Comparison of ENCODE assay signal across 7 mouse cellular contexts in genomic region chr14:20891941-20892402, GRCm38 (mm10). TPM values are rescaled to one million over a fixed set of nuclear protein-coding genes. Genes with fewer than 3 reads are reported as not detected.
A peak's percentile ranks its signal among the peaks of the same experiment; 100 is the strongest.
DNase-seq lines count a peak whose midpoint lies in the region; ATAC-seq and TF ChIP-seq lines count a peak whose summit lies in the region.

No protein-coding gene starts in this region.

- 22% methylated on average over 9 of the region's 9 CpGs for WGBS in heart, adult 2 months
- WGBS in lung, postnatal 0 days: 27% methylated on average over 9 of the region's 9 CpGs

- TF ChIP-seq CTCF in heart, adult 2 months (IDR thresholded peaks at IDR 0.05): no peak
- TF ChIP-seq CTCF in lung, postnatal 0 days (IDR thresholded peaks at IDR 0.05): no peak

- peaks cover 17% of the 10 kb centered on the region for H3K4me1 ChIP-seq in brown adipose tissue, adult 24 weeks (ENCODE audit: control insufficient read depth, insufficient read depth, insufficient read length, low read length)
- H3K4me1 ChIP-seq in heart, adult 2 months (ENCODE audit: control insufficient read depth, insufficient read depth, low read length): peaks cover 10% of the 10 kb centered on the region
- peaks cover 9% of the 10 kb centered on the region; the same call in 1 of the 2 replicates for H3K4me1 ChIP-seq in lung, postnatal 0 days (ENCODE audit: insufficient read depth, low read depth, low read length)

- peak overlapping the region; percentile 91 for H3K27ac ChIP-seq in brown adipose tissue, adult 24 weeks (replicated peaks; ENCODE audit: low read depth, low read length)
- peak overlapping the region; percentile 67 for H3K27ac ChIP-seq in heart, adult 2 months
- peak overlapping the region; percentile 68 for H3K27ac ChIP-seq in lung, postnatal 0 days (ENCODE audit: low read length)

- no peak overlapping the region for H3K4me2 ChIP-seq in lung, postnatal 0 days (replicated peaks; ENCODE audit: low read depth, low read length)

- no peaks in the 10 kb centered on the region for H3K27me3 ChIP-seq in heart, adult 2 months (ENCODE audit: control insufficient read depth, insufficient read depth, low read length)
- H3K27me3 ChIP-seq in lung, postnatal 0 days (replicated peaks; ENCODE audit: insufficient read depth, low read length): no peaks in the 10 kb centered on the region

- H3K9me3 ChIP-seq in lung, postnatal 0 days (ENCODE audit: low read length): no peaks in the 10 kb centered on the region

- H3K36me3 ChIP-seq in heart, adult 2 months (ENCODE audit: control insufficient read depth, insufficient read depth, low read length): peaks cover 2% of the 10 kb centered on the region
- no peaks in the 10 kb centered on the region for H3K36me3 ChIP-seq in lung, postnatal 0 days (ENCODE audit: insufficient read depth, low read length)

- TF ChIP-seq EP300 in heart, adult 2 months (IDR thresholded peaks at IDR 0.05; ENCODE audit: insufficient read depth, low read depth, low read length): no peak
- peak; percentile 53 for TF ChIP-seq EP300 in lung, postnatal 0 days (IDR thresholded peaks at IDR 0.05)

- no peak overlapping the region for H3K9ac ChIP-seq in heart, adult 2 months (ENCODE audit: low read depth, low read length)
- H3K9ac ChIP-seq in lung, postnatal 0 days (replicated peaks; ENCODE audit: low read depth): no peak overlapping the region

- no peak overlapping the region for H3K4me3 ChIP-seq in brown adipose tissue, adult 24 weeks (ENCODE audit: insufficient read depth, low read depth, low read length)
- no peak overlapping the region for H3K4me3 ChIP-seq in heart, adult 2 months
- H3K4me3 ChIP-seq in lung, postnatal 0 days (ENCODE audit: low read depth, low read length): no peak overlapping the region

- no peaks in the 10 kb centered on the region for H3K79me2 ChIP-seq in heart, adult 2 months (replicated peaks; ENCODE audit: control insufficient read depth, insufficient read depth, low read length)

- TF ChIP-seq POLR2A in heart, adult 2 months (IDR thresholded peaks at IDR 0.05; ENCODE audit: insufficient read depth, low read depth, low read length): no peak

- DNase-seq in NIH3T3 (ENCODE audit: low read depth): peak; percentile 89
- DNase-seq in heart, adult 2 months: peak in 1 of 2 experiments; percentile 39
- peak; percentile 47 to 71 for DNase-seq in layer of hippocampus, adult 18-20 months (ENCODE audit: low spot score in 2 of 2)
- DNase-seq in lung, postnatal 0 days (ENCODE audit: low spot score): peak; percentile 85
- DNase-seq in right cerebral cortex, postnatal 25 days: peak; percentile 33
- no peak for DNase-seq in adrenal gland, postnatal 36 days

- peak; percentile 86 for ATAC-seq in lung, postnatal 0 days

- intact Hi-C loops in heart, adult 2 months (cut with DNase I): no loop called here

RNA-seq across cellular contexts. Expression of gene Vcl, which starts 37.2 kb away (rescaled TPM):
- polyA plus RNA-seq in brown adipose tissue, adult 24 weeks (2012; ENCODE audit: insufficient read depth, insufficient read length, missing spikeins): 28.5 and 34.3 TPM in 2 replicates
- total RNA-seq in heart, adult 2 months (2021): 100 to 1,000 TPM; 102 to 103 TPM
- polyA plus RNA-seq in heart, adult 2 months (2012; rRNA removed): 62.4 and 117 TPM in 2 replicates
- 10 to 100 TPM; 28.2 to 32.5 TPM for total RNA-seq in layer of hippocampus, adult 18-20 months (2021)
- polyA plus RNA-seq in lung, postnatal 0 days (2015; fragmentation: Nextera tagmentation; extraction: Ambion mirVana): 42.8 and 60.1 TPM in 2 replicates
- total RNA-seq in adrenal gland, postnatal 36 days (2021): 100 to 1,000 TPM in 1 of 2 experiments, 10 to 100 TPM in 1; 85.0 to 147 TPM

RNA-seq across cellular contexts. Expression of gene Plau, which starts 55.5 kb away (rescaled TPM):
- 9.6 and 11.6 TPM in 2 replicates for polyA plus RNA-seq in brown adipose tissue, adult 24 weeks (2012; ENCODE audit: insufficient read depth, insufficient read length, missing spikeins)
- total RNA-seq in heart, adult 2 months (2021): 1 to 10 TPM; 3.4 to 6.2 TPM
- 1.8 and 3.5 TPM in 2 replicates for polyA plus RNA-seq in heart, adult 2 months (2012; rRNA removed)
- 1 to 10 TPM; 3.3 to 4.5 TPM for total RNA-seq in layer of hippocampus, adult 18-20 months (2021)
- 1.0 and 1.7 TPM in 2 replicates for polyA plus RNA-seq in lung, postnatal 0 days (2015; fragmentation: Nextera tagmentation; extraction: Ambion mirVana)
- 10 to 100 TPM; 33.9 to 59.2 TPM for total RNA-seq in adrenal gland, postnatal 36 days (2021)

Comparison
In these comparisons a context has a peak if more than half of its experiments do, and no peak if none do; other contexts are left out.
1. DNase-seq: peak in NIH3T3 (single experiment), layer of hippocampus, adult 18-20 months (2 of 2), lung, postnatal 0 days (single experiment) and right cerebral cortex, postnatal 25 days (single experiment); none in adrenal gland, postnatal 36 days (0 of 2).
2. RNA of gene Plau, which starts 55.5 kb away (total RNA-seq): 33.9 to 59.2 TPM in adrenal gland, postnatal 36 days; 3.4 to 6.2 TPM in heart, adult 2 months and 3.3 to 4.5 TPM in layer of hippocampus, adult 18-20 months; every median in the first group is over 4 times any median in the second.
3. Peak in every context shown above with its lines, with median percentiles within 50 percentile points of each other: H3K27ac ChIP-seq.